Mouse (Mus musculus) frontal cortex, postnatal 14 days (tissue): ENCODE data around the gene Sh3pxd2a.

Source experiments
- DNase-seq, 2 experiments: peaks; one replicate each; pipeline ENCODE4 v3.0.0; 2022; ENCODE audit warnings: low spot score in 2 of 2

The Sh3pxd2a gene

DNA sequence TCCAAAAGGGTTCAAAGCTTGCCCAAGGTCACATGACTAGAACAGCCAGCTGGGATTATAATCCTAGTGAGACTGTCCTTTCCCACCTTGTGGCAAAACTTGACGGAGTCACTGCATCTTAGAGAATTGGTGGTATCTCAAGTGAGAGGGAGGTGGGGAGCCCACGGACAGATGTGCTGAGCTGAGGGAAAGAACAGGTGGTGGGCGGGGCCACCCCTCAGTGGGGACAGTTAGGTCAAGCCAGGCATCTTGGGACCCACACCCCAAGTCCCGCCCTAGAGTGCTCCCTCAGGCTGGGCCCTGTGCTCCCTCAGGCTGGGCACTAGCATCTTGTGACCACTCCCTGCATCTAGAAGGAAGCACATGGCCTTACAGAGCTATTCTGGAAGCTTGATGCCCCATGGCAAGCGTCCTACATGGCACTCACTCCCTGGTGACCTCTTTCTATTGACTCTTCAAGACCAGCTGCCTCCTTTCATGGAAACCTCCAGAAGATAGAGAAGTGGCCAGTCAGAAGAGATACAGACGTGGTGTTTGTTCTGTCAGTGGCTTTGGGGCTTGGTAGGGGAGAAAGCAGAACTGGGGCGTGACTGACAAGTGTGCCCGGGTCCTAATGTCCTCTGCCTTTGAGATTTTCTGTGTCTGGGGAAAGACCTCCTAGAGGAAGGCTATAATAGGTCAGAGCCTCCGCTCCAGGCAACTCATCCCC, 24.3 kb downstream of the Sh3pxd2a start:
- DNase-seq, result no peak

DNA sequence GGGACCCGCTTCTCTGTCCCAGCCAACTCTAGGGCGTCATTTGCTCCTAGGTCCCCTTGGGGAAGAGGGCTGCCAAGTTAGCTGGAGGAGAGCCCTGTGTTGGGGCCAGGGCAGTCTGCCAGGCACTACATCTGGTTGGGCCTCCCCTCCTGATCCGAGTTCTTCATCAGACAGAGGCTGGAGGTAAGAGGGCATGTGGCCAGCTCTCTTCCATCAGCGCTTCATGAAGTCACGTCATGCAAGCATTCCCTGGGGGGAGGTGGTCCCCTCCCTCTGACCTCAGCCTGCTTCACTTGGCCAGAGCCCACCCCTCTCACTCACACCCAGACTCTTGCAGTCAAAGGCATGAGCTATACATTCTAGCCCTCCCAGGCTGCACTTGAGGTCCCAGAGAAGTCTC, 25.8 kb downstream of the Sh3pxd2a start:
- DNase-seq, result no peak

DNA sequence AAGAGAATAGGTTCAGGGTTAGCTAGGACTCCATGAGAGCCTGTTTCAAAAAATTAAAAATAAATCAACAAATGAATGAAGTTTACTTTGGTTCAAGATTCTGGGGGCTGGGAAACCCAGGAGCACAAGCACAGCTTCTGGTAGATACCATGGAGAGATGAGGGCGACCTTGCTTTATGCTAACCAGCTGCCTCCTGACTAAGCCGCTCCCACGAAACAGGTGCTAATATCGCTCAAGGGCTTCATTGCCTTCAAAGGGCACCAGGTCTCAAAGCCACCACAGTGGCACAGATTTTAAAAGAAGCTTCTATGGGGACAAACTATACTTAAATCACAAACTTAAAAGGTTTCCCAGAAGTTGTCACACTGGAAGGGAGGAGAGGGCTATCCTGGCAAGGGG, 27.2 kb downstream of the Sh3pxd2a start:
- no peak for DNase-seq

DNA sequence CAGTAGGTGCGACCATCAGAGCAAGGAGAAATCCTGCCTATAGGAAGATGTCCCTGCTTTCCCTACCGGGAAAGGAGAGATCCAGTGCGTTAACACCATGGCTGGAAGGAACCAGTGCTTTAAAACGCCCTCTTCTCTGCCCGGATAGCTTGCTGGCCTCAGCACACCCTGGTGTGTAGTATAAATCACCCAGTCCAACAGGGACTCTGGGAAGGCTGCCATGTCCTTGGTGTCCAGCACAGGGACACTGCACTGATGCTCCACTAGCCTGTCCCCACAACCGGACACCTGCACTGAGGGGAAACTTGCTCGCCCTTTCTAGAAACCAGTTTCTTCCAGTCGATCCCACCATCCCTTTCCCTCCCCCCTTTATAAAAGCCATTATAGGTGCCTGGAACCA, 28.0 kb downstream of the Sh3pxd2a start:
- no peak for DNase-seq

DNA sequence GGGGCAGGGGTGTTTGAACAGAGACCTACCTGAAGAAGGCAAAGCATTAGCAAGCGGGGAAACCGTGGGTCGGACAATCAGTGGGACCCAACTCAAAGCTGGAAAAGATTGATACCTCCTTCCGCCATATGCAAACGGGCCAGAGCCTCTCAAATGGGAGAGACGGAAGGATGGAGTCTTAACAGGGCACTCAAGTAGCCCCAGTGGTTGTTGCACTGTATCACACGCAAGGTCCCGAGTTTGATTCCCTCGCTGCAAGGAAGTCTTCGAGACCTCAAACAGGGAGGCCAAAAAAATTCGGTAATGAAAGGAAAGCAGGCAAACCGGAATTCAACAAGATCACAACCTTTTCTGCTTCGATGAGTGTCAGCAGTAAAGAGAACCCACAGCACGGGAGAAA, 29.5 kb downstream of the Sh3pxd2a start:
- DNase-seq, result no peak

DNA sequence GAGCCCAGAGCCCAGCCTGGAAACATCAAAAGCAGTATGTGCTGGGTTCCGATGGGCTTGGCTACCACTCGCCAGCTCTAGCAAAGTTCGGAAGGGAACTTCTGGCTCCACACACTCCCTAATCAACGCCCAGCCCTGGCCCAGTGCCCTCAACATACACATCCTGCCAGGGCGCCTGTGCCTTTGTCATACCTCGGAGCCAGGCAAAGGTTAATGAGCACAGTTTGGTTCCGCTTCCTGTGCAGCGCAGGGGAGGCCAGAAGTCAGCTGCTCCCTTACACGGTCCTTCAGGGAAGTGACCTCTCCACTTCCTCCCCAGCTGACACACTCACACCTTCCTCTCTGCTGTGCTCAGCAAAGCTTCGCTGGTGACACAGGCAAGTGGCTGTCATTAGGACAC, 31.9 kb downstream of the Sh3pxd2a start:
- peak in 1 of 2 experiments; percentile 40 for DNase-seq

DNA sequence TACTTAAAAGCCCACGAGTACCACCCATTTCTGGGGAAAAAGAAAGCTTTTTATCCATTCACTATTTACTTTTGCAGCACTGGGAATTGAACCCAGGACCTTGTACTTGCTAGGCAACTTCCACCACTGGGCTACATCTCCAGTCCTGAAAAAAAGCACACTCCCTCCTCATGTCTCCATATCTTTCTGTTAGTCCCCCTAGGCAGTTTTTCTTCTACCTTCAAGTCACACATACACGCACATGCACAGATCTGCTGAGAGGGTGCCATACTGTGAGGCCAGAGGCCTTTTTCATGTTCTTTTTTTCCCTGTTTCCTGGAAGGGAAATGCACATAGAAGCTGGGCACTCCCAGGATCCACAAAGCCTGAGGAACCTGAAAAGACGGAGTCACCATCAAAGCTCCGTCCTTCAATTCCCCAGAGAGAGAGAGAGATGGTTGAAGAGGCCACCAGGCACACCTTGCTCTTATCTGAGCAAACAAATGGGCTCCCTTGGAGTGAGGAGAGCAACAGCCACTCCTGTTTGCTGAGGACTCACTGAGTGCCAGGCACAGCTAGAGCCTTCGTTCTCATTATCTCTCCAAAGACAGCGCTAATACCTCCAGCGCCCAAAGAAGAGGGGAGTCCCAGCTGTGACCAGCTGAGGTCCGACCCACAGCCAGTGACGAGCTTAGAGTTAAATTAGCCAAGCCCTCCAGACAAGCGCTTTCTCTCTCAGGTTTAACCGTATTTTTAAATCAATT, 32.8 kb downstream of the Sh3pxd2a start:
- no peak for DNase-seq

DNA sequence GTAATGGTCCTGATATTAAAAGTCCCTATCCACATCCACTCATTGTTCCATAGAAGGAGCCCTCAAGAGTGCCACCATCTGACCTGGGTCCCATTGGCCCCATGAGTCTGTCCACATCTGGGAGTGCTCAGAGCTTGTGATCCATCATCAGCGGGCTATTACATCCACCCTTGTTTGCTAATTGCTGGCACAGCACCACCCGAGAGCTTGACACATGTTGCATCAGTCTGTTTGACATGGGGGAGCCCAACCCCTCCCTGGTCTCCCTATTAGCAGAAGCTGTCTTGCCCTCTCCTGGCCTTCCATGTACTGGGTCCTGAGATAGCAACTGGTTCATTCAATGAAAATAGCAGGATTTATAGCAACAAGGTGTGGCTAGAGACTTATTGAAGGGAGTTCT, 34.0 kb downstream of the Sh3pxd2a start:
- DNase-seq, result no peak

DNA sequence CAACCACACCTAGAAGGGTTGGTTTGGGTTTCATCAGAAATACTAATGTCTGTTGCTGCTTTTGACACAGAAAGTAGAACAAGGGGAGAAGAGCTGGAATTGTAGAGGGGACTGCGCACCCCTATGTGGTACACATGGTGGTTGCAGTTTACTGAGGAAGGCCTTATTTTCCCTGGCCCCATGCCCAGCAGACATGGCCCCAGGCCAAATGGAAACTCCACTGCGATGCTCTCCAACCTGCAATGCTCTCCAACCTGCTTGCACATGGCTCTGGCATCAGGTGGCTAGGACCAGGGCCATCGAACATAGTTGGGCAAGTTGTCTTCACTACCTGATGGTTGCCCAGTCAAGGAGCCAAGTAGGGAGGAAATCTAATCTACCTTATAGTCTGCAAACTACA, 35.0 kb downstream of the Sh3pxd2a start:
- no peak for DNase-seq

DNA sequence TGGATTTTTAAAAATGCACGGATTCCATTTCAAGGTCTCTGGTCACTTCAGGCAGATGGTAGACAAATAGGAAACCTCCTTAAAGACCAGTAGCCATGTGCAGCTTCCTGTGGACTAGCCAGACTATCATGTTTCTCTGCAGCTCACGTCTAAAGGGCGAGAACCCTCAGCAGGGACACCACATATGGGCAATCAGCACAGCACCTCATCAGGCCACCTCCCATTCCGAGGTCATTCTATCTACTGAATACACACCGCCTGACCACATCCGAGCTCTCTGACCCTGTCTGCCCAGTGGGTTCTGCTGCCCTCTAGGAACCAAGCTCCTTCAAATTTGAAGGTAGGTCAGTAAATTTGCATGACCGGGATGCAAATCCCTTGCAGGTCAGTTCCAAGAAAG, 35.4 kb downstream of the Sh3pxd2a start:
- no peak for DNase-seq

DNA sequence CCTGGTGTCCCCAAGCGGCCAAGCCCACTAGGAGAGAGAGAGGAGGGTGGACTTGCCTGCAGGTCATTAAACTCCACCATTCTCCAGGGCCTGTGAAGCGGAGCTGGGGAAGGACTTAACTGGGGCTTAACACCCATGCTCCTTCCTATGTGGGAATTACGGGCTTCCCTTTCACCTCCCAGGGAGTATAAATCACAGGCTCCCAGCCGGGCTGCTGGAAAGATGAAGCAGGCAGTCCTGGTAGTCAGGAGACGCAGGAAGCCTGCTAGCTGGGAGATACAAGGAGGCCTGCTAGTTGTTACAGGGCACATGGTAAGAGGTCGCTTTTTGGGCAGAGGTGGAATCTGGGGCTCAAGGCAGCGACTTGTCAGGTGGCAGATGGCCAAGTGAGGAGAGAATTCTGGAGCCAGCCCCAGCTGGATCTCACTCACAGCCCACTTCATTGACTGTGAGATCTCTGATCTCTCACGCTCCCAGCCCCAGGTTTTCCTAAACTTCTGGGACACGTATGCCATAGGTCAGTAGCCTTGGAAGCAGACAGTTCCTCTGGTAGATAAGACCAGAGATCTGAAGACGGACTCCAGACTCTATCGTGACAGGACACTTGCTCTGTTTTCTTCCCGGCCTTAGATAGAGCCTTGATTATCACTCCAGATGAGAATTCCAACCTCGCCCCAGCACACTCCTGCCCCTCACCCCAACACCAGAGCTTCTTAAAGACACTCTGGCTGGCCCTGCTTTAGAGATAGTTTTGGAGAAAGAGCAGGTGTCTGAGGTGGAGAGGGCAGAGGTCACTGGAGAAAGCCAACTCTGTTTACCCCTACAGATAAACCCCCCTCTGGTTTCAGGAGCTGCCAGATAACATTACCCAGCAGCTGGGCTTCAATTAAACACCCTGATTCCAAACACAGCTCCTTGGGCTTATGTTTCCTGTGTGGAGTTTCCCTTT, 36.1 kb downstream of the Sh3pxd2a start:
- DNase-seq, result no peak

DNA sequence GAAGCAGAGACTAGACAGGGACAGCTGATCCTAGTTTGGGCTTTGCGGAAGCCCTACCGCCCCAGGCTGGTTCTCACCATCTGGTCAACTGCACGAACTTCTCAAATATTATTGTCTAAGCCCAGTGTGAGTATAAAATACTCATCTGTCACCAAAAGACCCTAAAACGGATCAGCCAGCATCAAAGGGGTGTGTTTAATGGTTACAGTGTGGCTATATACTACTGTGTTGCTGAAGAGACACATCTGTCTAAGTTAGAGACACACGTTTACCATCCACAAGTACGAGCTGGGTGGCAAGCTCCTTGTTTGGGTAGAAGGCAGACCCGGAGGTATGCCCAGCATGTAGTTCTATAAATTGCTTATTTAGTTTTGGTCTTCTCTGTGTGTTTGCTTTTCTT, 40.6 kb downstream of the Sh3pxd2a start:
- DNase-seq, result no peak

DNA sequence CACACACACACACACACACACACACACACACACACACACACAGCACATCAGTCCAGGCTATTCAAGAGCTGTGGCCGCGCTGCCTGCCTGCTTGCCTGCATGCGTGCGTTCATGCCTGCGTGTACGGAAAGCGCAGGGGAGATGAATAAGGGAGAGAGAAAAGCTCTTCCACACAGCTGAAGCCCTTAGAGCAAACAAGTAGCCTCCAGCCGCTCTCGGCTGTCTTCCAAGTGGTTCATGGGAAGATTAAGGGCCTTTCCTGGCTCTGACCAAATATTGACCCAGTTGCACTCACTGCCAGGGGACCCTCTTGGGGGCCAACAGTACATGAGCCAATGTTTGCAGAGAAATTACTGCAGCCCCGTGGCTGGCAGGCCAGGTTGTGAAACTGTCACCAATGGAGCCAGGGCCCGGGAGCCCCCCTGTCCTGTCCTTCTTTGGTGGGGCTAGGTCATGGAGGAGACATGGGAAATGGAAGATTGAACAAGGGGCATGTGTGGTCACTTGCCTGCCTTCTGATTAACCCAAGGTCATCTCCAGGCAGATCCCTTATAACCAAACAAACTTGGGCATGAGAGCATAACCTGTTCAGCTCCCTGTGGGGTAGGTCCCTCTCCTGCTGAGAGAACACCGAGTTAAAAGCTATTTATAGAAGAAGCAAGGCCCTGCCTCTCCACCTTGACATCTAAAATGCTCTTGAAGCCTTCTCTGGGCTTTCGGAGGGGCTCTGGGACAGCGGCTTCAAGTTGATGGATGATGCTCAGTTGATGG, 42.9 kb downstream of the Sh3pxd2a start:
- DNase-seq, result no peak

DNA sequence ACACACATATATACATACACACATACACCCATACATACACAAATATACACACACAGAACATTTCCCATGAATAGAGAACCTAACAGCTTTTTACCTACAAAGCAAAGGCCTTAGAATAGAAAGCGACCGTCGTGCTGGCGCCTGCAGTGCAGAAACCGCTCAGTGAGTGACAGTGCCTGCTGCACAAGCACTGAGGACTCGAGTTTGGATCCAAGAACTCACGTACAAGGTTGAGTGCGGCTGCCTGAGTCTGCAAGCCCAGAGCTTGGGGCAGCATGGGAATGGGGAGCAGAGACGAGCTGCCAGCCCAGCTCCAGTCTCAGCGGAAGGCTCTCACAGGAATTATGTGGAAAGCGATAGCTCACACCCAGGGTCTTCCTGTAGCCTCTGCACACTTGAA, 43.7 kb downstream of the Sh3pxd2a start:
- DNase-seq, result no peak

DNA sequence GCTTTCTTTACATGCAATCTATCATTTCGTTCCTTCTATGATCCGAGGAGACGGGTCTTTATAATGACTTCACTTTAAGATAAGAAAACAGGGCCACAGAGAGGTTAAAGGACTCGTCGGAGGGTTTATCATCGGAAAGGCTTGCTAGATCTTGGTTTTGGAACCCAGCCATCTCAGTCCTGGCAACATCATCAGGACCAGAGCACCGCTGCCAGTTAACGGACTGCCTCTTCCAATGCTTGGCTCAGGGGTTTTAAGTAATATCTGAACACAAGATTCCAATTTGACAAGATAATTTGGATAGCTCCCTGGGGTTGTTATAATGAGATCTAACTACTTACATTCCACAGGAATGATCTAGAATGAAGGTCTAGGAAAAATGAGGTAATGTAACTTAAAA, 45.0 kb downstream of the Sh3pxd2a start:
- no peak for DNase-seq

DNA sequence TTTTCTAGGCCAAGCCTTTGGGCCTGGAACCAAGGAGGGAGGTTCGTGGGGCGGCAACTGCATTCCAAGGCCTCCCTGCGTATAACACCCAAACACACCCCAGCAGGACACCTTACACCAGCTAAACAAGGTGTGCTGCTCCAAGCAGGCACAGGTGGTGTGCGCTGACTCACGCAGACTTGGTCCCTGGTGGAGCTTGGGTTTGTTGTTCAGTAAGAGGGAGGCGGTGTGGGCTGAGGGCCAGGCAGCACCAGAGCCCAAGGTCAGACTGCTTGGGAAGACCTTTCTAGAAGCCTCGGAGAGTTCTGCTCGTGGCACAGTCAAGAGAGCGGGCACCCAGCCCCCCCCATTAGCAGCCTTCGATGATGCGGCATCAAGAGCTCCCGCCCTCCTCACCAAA, 48.0 kb downstream of the Sh3pxd2a start:
- no peak for DNase-seq

DNA sequence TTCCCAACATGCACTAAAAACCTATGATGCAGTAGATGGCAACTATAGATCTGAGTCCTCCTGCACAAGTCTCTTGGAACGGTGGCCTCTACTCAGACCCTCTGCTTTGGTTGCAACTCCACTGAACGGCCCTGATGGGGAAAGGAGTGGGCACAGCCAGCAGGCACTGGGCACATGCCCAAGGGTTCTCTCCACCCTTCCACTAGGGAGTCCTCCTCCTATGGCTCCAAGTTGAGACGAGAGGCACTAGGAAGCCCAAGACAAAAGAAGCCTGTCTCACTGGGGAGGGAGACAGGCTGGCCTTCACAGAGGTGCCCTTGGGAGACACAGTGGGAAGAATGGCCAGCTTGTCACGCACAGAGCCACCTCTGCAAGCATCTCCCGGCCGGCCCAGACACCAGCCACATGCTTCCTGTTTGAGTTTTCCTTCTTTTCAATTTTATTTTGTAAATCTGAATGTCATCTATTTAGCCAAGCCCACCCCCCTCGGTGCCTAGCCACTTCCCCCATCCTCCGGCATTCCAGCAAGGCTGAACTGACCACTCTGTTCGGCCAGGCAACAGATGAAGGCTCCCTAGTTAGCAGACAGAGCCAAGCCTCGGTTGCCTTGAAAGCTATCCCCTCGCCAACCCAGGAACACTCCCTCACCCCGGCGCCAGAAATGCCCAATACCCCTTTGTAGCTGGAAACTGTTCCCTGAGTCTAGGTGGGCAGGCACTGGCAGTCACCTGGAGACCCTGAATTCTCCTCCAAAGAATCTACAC, 49.9 kb downstream of the Sh3pxd2a start:
- DNase-seq, result no peak

DNA sequence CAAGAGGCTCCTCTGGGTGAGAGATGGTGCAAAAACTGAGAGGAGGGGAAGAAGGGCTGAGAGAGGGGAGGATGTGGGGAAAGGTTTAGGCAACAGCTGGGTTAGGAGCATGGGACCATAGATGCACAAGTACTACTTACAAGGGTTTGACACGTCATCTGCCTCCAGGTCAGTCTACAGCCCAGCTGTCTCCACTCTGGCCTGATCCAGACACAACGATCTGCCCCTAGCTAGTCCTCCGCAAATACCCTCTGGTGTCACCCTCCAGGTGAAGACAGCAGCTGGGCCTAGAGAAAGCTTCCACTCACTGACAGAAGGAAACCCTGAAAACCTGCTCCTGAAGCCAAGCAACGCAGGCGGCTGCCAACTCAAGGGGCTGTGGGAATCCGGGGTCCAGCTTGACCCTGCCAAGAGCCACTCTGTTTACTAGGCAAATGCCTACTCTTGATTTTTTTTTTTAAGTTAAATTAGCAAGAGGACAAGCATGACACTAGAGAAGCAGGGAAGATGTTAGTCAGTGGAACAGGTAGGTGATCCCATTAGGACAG, 50.7 kb downstream of the Sh3pxd2a start:
- DNase-seq, result no peak

DNA sequence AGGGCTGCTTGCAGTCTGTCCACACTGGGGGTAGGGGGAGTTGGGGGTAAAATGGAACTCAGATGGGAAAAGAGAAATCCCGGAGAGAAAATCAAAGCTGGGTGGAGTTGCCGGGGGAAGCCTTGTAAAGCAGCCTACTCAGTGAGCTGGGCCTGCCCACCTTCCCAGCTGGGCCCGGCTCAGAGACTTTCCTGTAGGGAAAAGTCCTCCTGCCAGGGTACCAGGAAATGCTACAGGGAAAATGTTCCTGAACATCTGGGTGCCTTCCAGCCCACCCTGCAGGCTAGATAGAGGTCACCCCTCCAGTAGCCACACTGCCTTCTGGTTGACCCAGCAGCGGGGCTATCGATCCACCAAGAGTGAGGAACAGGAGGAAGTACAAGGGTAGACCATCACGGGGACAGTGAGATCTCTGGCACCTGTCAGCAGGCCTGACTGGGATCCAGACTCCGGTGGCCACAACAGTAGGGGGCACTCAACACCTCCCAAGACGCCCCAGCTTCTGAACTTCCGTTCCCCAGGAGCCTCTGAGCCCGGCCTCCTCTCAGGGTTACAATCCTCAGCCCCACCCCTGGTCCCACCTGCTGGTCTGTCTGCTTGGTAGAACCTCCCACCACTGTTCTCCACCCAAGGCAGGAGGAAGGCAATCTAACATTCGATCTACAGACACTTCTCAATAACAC, 51.5 kb downstream of the Sh3pxd2a start:
- no peak for DNase-seq

DNA sequence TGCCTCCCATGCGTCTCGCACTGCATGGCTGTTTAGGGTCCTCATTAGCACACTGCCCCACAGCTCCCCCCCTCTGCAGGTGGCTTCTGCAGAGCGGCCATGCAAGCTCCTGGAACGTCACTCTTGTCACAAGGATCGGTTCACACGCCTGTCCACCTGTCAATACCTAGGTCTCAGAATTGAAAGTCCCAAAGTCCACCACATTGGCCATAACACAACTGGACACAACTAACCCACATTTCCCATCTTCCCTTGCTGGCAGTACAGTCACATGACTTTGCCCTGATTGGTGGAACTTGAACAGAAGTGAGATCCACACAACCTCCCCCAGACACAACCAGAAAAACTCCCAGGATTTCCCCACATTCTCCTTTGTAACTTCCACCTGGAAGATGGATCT, 53.9 kb downstream of the Sh3pxd2a start:
- no peak for DNase-seq
